Mouse (Mus musculus) heart, embryonic 15.5 days (tissue): ENCODE measurements around the gene Mrps18a. TPM values are rescaled to one million over a fixed set of nuclear protein-coding genes. Genes with fewer than 3 reads are reported as not detected.
A peak's percentile ranks its signal among the peaks of the same experiment; 100 is the strongest.

Source experiments
- ATAC-seq: fragments of 200-750 bp; cut with Nextera tagmentation; replicated peaks from 2 replicates; pipeline ENCODE4 v1.8.0; 2017; ENCODE audit warnings: low read depth, moderate TSS enrichment; ENCODE audit not compliant: insufficient number of reproducible peaks, insufficient read depth, low FRiP score
- H3K27ac ChIP-seq: fragments of 300-500 bp; sonication (generic); 2 replicates; pipeline ENCODE4 v1.5.1; 2015; ENCODE audit warnings: mild to moderate bottlenecking, inconsistent platforms
- H3K27me3 ChIP-seq: fragments of 300-500 bp; sonication (generic); 2 replicates; pipeline ENCODE4 v1.6.1; 2015; ENCODE audit warnings: inconsistent platforms
- H3K36me3 ChIP-seq: fragments of 300-500 bp; sonication (generic); 2 replicates; pipeline ENCODE4 v1.6.1; 2015; ENCODE audit warnings: mild to moderate bottlenecking, inconsistent platforms
- H3K4me1 ChIP-seq: fragments of 300-500 bp; sonication (generic); replicated peaks from 2 replicates; pipeline ENCODE4 v1.6.1; 2015; ENCODE audit warnings: inconsistent platforms
- H3K4me2 ChIP-seq: fragments of 300-500 bp; sonication (generic); 2 replicates; pipeline ENCODE4 v1.6.1; 2015; ENCODE audit warnings: inconsistent platforms, mild to moderate bottlenecking, moderate library complexity
- H3K4me3 ChIP-seq: fragments of 300-500 bp; sonication (generic); 2 replicates; pipeline ENCODE4 v1.5.1; 2015; ENCODE audit warnings: mild to moderate bottlenecking, inconsistent platforms
- H3K9ac ChIP-seq: fragments of 300-500 bp; sonication (generic); 2 replicates; pipeline ENCODE4 v1.6.1; 2015; ENCODE audit warnings: mild to moderate bottlenecking, inconsistent platforms
- H3K9me3 ChIP-seq: fragments of 300-500 bp; sonication (generic); replicated peaks from 2 replicates; pipeline ENCODE4 v1.6.1; 2016; ENCODE audit warnings: inconsistent platforms
- WGBS: fragments of 180-500 bp; shearing (Covaris S2); methylation state at CpG from one replicate; pipeline ENCODE4 v1.1.7; 2015; ENCODE audit warnings: mixed read lengths; 5-methylcytosine and 5-hydroxymethylcytosine counted together
- polyA plus RNA-seq: library from polyadenylated mRNA; unstranded; fragments of >200 nt; fragmentation: Nextera tagmentation; extraction: Ambion mirVana; gene quantifications from 2 replicates; pipeline ENCODE4 v1.2.1, GENCODE M21; 2015

The Mrps18a gene
- polyA plus RNA-seq, 1 experiment from 2014 or later, result 118 TPM

DNA sequence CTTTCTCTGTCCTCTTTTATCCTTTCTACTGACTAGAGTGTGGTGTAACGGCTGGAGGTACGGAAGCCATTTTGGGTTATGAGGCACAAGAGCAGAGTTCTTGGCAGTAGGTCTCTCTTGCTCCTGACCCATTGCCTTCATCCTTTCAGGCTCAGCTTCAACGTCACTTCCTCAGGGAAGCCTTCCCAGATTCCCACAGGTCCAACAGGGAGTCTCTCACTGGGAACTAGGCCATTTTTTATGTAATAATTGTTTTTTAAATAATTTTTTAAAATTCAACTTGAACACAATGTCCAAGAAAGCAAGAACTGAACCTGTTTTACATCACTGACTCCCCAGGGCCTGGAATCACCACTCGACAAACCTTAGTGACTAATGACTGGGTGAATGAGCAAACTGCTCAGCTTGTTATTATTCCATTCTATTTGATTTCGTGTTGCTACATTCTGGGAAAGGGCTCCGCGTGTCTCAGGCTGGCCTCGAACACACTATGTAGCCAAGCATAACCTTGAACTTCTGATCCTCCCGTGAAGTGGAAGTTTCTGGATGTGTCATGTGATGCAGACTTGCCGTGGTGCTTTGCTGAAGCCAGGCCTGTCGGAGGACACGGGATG is 32.8 kb upstream of the Mrps18a start:
- Histone ChIP-seq H3K4me1 (peaks cover 30% of the 10 kb centered on the region), H3K9me3 (no peaks in the 10 kb centered on the region), H3K4me2 (no peak overlapping the region), H3K4me3 (no peak overlapping the region), H3K36me3 (no peaks in the 10 kb centered on the region), H3K27me3 (no peaks in the 10 kb centered on the region), H3K27ac (no peak overlapping the region), H3K9ac (no peak overlapping the region)
- ATAC-seq, result no peak
- WGBS, result 82% methylated on average over 12 of the region's 12 CpGs

DNA sequence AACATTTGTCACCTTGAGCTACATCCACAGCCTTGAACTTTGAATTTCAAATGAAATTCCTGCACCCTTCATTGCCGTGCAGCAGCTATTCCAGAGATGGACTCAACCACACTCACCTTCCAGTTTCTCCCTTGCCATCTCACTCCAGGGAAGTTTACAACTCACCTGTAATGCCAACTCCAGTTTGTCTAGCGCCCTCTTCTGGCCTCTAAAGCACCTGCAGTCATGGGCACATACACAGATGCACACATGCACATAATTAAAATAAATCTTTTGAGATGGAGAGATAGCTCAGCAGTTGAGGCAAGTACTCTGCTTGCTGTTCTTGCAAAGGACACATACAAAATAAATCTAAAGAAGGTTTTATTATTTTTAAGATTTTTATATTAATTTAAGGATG is 31.7 kb upstream of the Mrps18a start:
- H3K4me2 ChIP-seq, result no peak overlapping the region
- no peaks in the 10 kb centered on the region for H3K9me3 ChIP-seq
- peaks cover 33% of the 10 kb centered on the region for H3K4me1 ChIP-seq
- WGBS, result 70% methylated on average over 2 of the region's 2 CpGs
- no peaks in the 10 kb centered on the region for H3K27me3 ChIP-seq
- H3K4me3 ChIP-seq, result no peak overlapping the region
- H3K27ac ChIP-seq, result no peak overlapping the region
- no peaks in the 10 kb centered on the region for H3K36me3 ChIP-seq
- no peak overlapping the region for H3K9ac ChIP-seq
- ATAC-seq, result no peak

GRCm38 (mm10) chr17:46080388-46080787 is 30.4 kb upstream of the Mrps18a start:
- no peak for ATAC-seq
- H3K27ac ChIP-seq, result no peak overlapping the region
- H3K4me3 ChIP-seq, result no peak overlapping the region
- WGBS, result 64% methylated on average over 7 of the region's 7 CpGs
- H3K36me3 ChIP-seq, result no peaks in the 10 kb centered on the region
- H3K9me3 ChIP-seq, result no peaks in the 10 kb centered on the region
- no peaks in the 10 kb centered on the region for H3K27me3 ChIP-seq
- H3K4me2 ChIP-seq, result no peak overlapping the region
- H3K9ac ChIP-seq, result no peak overlapping the region
- peaks cover 34% of the 10 kb centered on the region for H3K4me1 ChIP-seq

GRCm38 (mm10) chr17:46081042-46081441 is 29.7 kb upstream of the Mrps18a start:
- peaks cover 34% of the 10 kb centered on the region for H3K4me1 ChIP-seq
- no peaks in the 10 kb centered on the region for H3K27me3 ChIP-seq
- no peak overlapping the region for H3K4me2 ChIP-seq
- H3K9me3 ChIP-seq, result no peaks in the 10 kb centered on the region
- WGBS, result 41% methylated on average over 5 of the region's 5 CpGs
- no peaks in the 10 kb centered on the region for H3K36me3 ChIP-seq
- H3K4me3 ChIP-seq, result no peak overlapping the region
- no peak overlapping the region for H3K9ac ChIP-seq
- 0 out of 2 replicates have a peak overlapping the region, but pooled peaks have one; percentile 3 for H3K27ac ChIP-seq
- no peak for ATAC-seq

DNA sequence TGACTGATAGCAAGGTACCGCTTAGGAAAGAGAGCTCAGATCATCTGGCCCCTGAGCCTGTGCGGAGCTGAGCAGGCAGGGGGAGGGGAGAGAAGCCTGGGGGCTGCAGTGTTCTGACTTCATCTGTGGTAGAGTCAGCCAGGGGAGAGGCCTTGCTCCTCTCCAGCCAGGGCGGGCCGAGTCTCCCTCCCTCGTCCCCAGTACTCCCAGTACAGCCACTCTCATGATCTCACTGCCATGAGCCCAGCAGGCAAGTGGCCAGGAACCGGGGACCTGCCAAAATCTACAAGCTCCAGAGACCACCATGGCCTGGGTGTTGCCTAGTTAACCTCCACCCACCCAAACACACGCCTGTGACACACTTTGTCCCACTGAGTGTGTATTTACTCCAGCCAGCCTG is 29.1 kb upstream of the Mrps18a start:
- Histone ChIP-seq H3K4me1 (peaks cover 38% of the 10 kb centered on the region), H3K27me3 (no peaks in the 10 kb centered on the region), H3K4me3 (no peak overlapping the region), H3K9me3 (no peaks in the 10 kb centered on the region), H3K27ac (0 out of 2 replicates have a peak overlapping the region, but pooled peaks have one; percentile 3), H3K4me2 (no peak overlapping the region), H3K9ac (no peak overlapping the region), H3K36me3 (no peaks in the 10 kb centered on the region)
- peak; percentile 51; the same call in 1 of the 2 replicates for ATAC-seq
- 51% methylated on average over 7 of the region's 7 CpGs for WGBS

DNA sequence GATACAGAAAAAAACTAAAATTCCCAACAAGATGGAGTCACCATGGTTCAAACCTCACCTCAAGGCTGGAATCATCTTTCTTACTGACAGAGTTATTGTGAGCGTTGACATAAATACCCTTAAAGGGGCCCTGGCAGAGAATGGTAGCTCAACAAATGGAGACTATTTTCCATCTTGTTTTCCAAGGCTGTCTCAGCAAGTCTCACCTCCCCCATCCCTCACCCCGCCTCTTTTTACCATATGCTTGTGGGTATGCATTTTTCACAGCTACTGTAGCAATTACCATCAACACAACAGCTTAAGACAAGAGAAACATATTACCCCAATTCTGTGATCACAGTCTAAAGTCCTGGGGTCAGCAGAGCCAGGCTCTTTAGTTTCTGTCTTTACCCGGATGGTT is 27.4 kb upstream of the Mrps18a start:
- Histone ChIP-seq H3K4me1 (peaks cover 38% of the 10 kb centered on the region), H3K36me3 (no peaks in the 10 kb centered on the region), H3K4me3 (no peak overlapping the region), H3K27ac (peak overlapping the region; percentile 76; the same call in 1 of the 2 replicates), H3K9me3 (no peaks in the 10 kb centered on the region), H3K27me3 (no peaks in the 10 kb centered on the region), H3K9ac (0 out of 2 replicates have a peak overlapping the region, but pooled peaks have one; percentile 35), H3K4me2 (peak overlapping the region; percentile 63; the same call in 1 of the 2 replicates)
- no peak for ATAC-seq
- 87% methylated on average over 3 of the region's 3 CpGs for WGBS

GRCm38 (mm10) chr17:46084091-46084501 is 26.7 kb upstream of the Mrps18a start:
- Histone ChIP-seq H3K36me3 (no peaks in the 10 kb centered on the region), H3K27me3 (no peaks in the 10 kb centered on the region), H3K4me3 (peak overlapping the region; percentile 31), H3K9me3 (no peaks in the 10 kb centered on the region), H3K4me1 (peaks cover 38% of the 10 kb centered on the region), H3K4me2 (peak overlapping the region; percentile 63), H3K9ac (peak overlapping the region; percentile 35), H3K27ac (peak overlapping the region; percentile 76)
- 3% methylated on average over 10 of the region's 10 CpGs for WGBS
- peak; percentile 90 for ATAC-seq

DNA sequence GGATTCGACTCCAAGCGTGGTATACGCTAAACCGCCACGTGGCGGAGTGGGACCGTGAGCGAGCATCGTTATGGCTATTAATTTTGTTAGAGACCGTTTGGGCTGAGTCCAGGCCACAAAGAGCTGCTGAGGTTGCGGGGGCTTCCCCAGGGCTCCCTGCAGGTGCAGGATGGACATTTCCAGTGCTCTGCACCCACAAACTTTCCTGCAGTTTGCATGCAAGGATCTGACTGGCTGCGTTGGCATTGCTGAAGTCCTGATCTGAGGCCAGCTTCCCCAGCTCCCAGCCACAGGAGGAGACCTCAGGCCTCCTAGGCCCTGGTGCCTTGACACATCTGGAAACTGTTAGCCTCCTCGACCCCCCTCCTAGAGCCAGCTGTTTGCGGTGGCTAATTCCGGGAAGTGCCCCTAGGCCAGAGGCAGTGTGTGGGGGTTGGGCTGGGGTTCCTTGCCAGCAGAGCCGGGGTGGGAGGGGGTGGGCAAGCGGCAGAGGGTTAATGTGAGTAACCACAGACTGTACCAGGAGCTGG is 24.4 kb upstream of the Mrps18a start:
- H3K9me3 ChIP-seq, result no peaks in the 10 kb centered on the region
- no peaks in the 10 kb centered on the region for H3K36me3 ChIP-seq
- H3K4me2 ChIP-seq, result no peak overlapping the region
- H3K27ac ChIP-seq, result no peak overlapping the region
- no peaks in the 10 kb centered on the region for H3K27me3 ChIP-seq
- WGBS, result 55% methylated on average over 17 of the region's 17 CpGs
- H3K4me1 ChIP-seq, result peaks cover 30% of the 10 kb centered on the region
- H3K4me3 ChIP-seq, result no peak overlapping the region
- H3K9ac ChIP-seq, result no peak overlapping the region
- no peak for ATAC-seq

- no peak overlapping the region for H3K4me2 ChIP-seq
- H3K36me3 ChIP-seq, result no peaks in the 10 kb centered on the region
- H3K27ac ChIP-seq, result no peak overlapping the region
- 81% methylated on average over 1 of the region's 1 CpGs for whole genome bisulfite sequencing
- peaks cover 12% of the 10 kb centered on the region for H3K27me3 ChIP-seq
- no peak overlapping the region for H3K4me3 ChIP-seq
- no peak overlapping the region for H3K9ac ChIP-seq
- H3K4me1 ChIP-seq, result peaks cover 1% of the 10 kb centered on the region
- H3K9me3 ChIP-seq, result no peaks in the 10 kb centered on the region
- ATAC-seq, result no peak
These were observed 19.4 kb upstream of the Mrps18a start for GRCm38 (mm10) chr17:46091351-46091750.

- H3K4me1 ChIP-seq, result no peaks in the 10 kb centered on the region; the same call in 1 of the 2 replicates
- H3K9ac ChIP-seq, result no peak overlapping the region
- no peaks in the 10 kb centered on the region for H3K9me3 ChIP-seq
- no peak overlapping the region for H3K4me3 ChIP-seq
- H3K27me3 ChIP-seq, result peaks cover 12% of the 10 kb centered on the region
- H3K4me2 ChIP-seq, result no peak overlapping the region
- no peak for ATAC-seq
- 74% methylated on average over 14 of the region's 14 CpGs for WGBS
- no peak overlapping the region for H3K27ac ChIP-seq
- no peaks in the 10 kb centered on the region for H3K36me3 ChIP-seq
These were observed 18.9 kb upstream of the Mrps18a start for GRCm38 (mm10) chr17:46091899-46092298.

- no peak for ATAC-seq
- 52% methylated on average over 8 of the region's 8 CpGs for WGBS
- Histone ChIP-seq H3K36me3 (no peaks in the 10 kb centered on the region), H3K9ac (no peak overlapping the region), H3K27me3 (peaks cover 12% of the 10 kb centered on the region), H3K9me3 (no peaks in the 10 kb centered on the region), H3K27ac (no peak overlapping the region), H3K4me1 (0 out of 2 replicates have a peak, but pooled peaks cover 5% of the 10 kb centered on the region), H3K4me2 (no peak overlapping the region), H3K4me3 (no peak overlapping the region)
These were observed 12.3 kb upstream of the Mrps18a start for GRCm38 (mm10) chr17:46098525-46098924.

- Histone ChIP-seq H3K27ac (no peak overlapping the region), H3K4me1 (peaks cover 13% of the 10 kb centered on the region), H3K4me3 (no peak overlapping the region), H3K27me3 (no peaks in the 10 kb centered on the region), H3K36me3 (no peaks in the 10 kb centered on the region), H3K9me3 (no peaks in the 10 kb centered on the region), H3K4me2 (no peak overlapping the region), H3K9ac (no peak overlapping the region)
- 81% methylated on average over 9 of the region's 9 CpGs for WGBS
- no peak for ATAC-seq
These were observed 8.9 kb upstream of the Mrps18a start for GRCm38 (mm10) chr17:46101906-46102305.
